Mouse (Mus musculus): ENCODE measurements at regions not wholly inside any gene's neighbourhood (a gene's known extent, or its start where the extent isn't known, plus 50 kb on each side); places are given as distances from the start of the nearest gene placed in this dataset.

DNA sequence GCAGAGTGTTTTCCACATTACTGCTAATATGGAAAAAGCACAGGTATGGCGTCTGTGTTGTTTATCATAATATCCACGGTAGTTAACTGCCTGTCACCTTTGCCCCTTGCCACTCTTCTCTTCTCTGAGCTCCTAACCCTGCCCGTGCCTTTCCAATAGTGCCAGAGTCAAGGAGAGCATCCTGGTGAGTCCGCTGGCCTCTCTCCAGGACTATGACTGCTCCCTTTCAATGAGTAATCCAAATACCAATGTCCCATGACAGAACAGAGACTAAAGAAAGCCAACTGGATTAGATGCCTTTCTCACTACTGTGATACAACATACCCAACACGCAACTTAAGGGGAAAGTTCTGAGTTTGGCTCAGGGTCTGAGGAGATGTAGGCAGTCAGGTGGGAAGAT lies 430.8 kb upstream of the Adamts16 start:
- H3K9me3 ChIP-seq (replicated peaks; ENCODE audit: control insufficient read depth, low read length) = no peaks in the 10 kb centered on the region
- H3K27ac ChIP-seq (ENCODE audit: low read depth, low read length) = no peak overlapping the region
- no peak overlapping the region for H3K9ac ChIP-seq (ENCODE audit: low read depth, low read length)
- H3K27me3 ChIP-seq (ENCODE audit: control insufficient read depth, insufficient read depth, low read length) = no peaks in the 10 kb centered on the region
- ATAC-seq (replicated peaks; ENCODE audit: insufficient number of reproducible peaks, low FRiP score, low TSS enrichment) = no peak
- no peaks in the 10 kb centered on the region for H3K36me3 ChIP-seq (ENCODE audit: control insufficient read depth, insufficient read depth, low read length)
- no peak overlapping the region for H3K4me2 ChIP-seq
- WGBS (ENCODE audit: insufficient replicate concordance) = 68% methylated on average over 5 of the region's 5 CpGs
- H3K4me1 ChIP-seq (ENCODE audit: control insufficient read depth, insufficient read depth, low read length) = no peaks in the 10 kb centered on the region
- H3K4me3 ChIP-seq (ENCODE audit: low read depth, low read length) = no peak overlapping the region

DNA sequence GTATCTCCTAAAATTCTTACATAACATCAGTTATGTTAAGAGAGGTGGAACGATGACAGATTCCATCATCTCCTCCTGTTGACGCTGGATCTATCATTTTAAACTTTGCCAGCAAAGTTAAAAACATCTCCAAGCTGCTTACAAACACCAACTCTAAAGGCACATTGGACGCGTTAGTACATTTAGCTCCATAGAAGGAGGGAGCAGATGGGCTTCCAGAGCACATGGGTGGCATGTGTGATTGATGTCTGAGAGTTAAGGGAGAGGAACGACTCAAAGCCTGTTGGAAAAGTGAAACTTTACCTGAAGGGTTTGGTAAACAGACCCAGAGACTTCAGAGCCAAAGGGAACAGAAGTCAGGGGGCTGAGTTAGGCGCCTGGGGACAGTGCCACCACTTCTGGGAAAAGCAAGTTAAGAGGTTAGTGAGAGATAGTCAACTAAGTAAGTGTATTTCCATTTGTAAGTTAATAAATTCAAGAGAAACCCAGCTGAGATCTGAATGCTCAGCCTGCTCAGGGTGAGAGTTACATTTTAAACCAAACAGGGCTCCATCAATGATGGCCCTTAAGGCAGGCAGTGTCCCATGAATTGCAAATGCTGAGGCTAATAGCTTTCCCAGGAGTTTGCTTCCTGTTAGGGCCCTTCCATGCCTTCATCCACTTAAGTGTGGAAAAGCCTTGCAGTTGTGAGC lies 430.3 kb upstream of the Adamts16 start:
- H3K4me3 ChIP-seq (ENCODE audit: low read depth, low read length) = no peak overlapping the region
- no peaks in the 10 kb centered on the region for H3K9me3 ChIP-seq (replicated peaks; ENCODE audit: control insufficient read depth, low read length)
- no peaks in the 10 kb centered on the region for H3K27me3 ChIP-seq (ENCODE audit: control insufficient read depth, insufficient read depth, low read length)
- H3K9ac ChIP-seq (ENCODE audit: low read depth, low read length) = no peak overlapping the region
- no peak overlapping the region for H3K27ac ChIP-seq (ENCODE audit: low read depth, low read length)
- ATAC-seq (replicated peaks; ENCODE audit: insufficient number of reproducible peaks, low FRiP score, low TSS enrichment) = no peak
- H3K4me2 ChIP-seq = no peak overlapping the region
- H3K4me1 ChIP-seq (ENCODE audit: control insufficient read depth, insufficient read depth, low read length) = no peaks in the 10 kb centered on the region
- 62% methylated on average over 6 of the region's 6 CpGs for WGBS (ENCODE audit: insufficient replicate concordance)
- no peaks in the 10 kb centered on the region for H3K36me3 ChIP-seq (ENCODE audit: control insufficient read depth, insufficient read depth, low read length)

DNA sequence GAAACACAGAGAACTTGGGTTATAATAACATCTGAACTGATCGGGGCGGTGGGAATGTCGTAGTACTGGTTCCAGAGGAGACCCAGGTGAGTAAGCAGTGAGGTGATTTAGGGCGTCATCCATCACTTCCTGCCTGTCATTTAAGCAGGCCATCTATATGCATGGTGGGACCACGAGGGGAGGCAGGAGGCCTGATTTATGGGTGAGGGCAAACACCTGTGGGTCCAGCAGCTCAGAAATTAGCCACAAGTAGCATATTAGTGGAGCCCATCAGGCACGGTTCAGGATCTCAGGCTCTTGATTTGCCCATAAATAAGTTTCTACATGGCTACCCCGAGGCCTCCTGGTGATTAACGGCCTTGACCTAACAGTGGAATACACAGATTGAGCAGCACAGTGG lies 428.8 kb upstream of the Adamts16 start:
- H3K9ac ChIP-seq (ENCODE audit: low read depth, low read length) = no peak overlapping the region
- no peak for ATAC-seq (replicated peaks; ENCODE audit: insufficient number of reproducible peaks, low FRiP score, low TSS enrichment)
- no peaks in the 10 kb centered on the region for H3K4me1 ChIP-seq (ENCODE audit: control insufficient read depth, insufficient read depth, low read length)
- no peak overlapping the region for H3K27ac ChIP-seq (ENCODE audit: low read depth, low read length)
- H3K27me3 ChIP-seq (ENCODE audit: control insufficient read depth, insufficient read depth, low read length) = no peaks in the 10 kb centered on the region
- H3K4me3 ChIP-seq (ENCODE audit: low read depth, low read length) = no peak overlapping the region
- 76% methylated on average over 8 of the region's 8 CpGs for WGBS (ENCODE audit: insufficient replicate concordance)
- no peaks in the 10 kb centered on the region for H3K9me3 ChIP-seq (replicated peaks; ENCODE audit: control insufficient read depth, low read length)
- H3K36me3 ChIP-seq (ENCODE audit: control insufficient read depth, insufficient read depth, low read length) = no peaks in the 10 kb centered on the region
- no peak overlapping the region for H3K4me2 ChIP-seq

DNA sequence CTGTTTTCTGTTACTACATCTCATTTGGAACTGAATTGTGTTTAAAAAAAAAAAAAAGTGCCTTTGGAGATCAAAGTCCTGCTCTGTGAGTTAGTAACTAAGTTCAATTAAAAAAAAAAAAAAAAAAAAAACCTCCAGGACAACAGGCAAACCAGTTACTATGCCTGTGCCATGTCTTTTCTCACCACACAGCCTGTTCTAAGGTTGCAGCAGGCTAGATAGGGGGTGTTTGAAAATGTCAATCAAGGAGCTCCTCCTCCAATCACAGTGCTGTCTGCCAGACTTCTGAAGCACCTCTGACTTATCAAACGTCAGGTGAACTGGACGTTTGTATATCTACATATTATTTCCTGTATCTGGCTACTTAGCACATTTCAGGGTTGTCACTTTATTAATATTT lies 427.9 kb upstream of the Adamts16 start:
- Histone ChIP-seq H3K4me1 (ENCODE audit: control insufficient read depth, insufficient read depth, low read length) (no peaks in the 10 kb centered on the region), H3K4me2 (no peak overlapping the region), H3K36me3 (ENCODE audit: control insufficient read depth, insufficient read depth, low read length) (no peaks in the 10 kb centered on the region), H3K27me3 (ENCODE audit: control insufficient read depth, insufficient read depth, low read length) (no peaks in the 10 kb centered on the region), H3K4me3 (ENCODE audit: low read depth, low read length) (no peak overlapping the region), H3K9ac (ENCODE audit: low read depth, low read length) (no peak overlapping the region), H3K9me3 (replicated peaks; ENCODE audit: control insufficient read depth, low read length) (no peaks in the 10 kb centered on the region), H3K27ac (ENCODE audit: low read depth, low read length) (no peak overlapping the region)
- whole genome bisulfite sequencing (ENCODE audit: insufficient replicate concordance) = 25% methylated on average over 2 of the region's 2 CpGs
- no peak for ATAC-seq (replicated peaks; ENCODE audit: insufficient number of reproducible peaks, low FRiP score, low TSS enrichment)

DNA sequence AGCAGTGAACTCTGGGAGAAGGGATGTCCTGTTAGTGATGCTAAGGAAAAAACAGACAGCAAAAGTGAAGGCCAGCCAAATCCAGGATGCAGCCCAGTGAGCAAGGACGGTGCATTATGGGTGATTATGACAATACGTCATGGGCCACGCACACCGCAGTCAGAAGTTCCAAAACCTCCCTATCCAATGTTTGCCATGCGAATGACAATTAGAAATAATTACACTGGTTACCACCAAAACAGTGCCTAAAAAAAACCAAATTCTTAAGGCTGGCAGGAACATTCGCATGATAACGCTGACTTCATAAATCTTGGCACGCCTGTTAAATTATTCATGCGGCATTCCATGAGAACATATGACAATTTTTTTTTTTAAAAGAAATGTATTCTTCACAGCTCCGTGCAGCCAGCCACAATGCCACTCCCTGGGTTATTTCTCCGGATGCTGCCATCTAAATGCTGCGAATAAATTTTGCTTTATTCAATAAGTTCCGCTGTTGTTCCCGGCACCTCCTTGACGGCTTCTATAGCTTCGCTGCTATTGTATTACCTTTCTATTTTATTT lies 421.8 kb upstream of the Adamts16 start:
- H3K36me3 ChIP-seq (ENCODE audit: control insufficient read depth, insufficient read depth, low read length) = no peaks in the 10 kb centered on the region
- no peak overlapping the region for H3K4me2 ChIP-seq
- no peak overlapping the region for H3K27ac ChIP-seq (ENCODE audit: low read depth, low read length)
- H3K4me1 ChIP-seq (ENCODE audit: control insufficient read depth, insufficient read depth, low read length) = no peaks in the 10 kb centered on the region
- H3K27me3 ChIP-seq (ENCODE audit: control insufficient read depth, insufficient read depth, low read length) = no peaks in the 10 kb centered on the region
- no peaks in the 10 kb centered on the region for H3K9me3 ChIP-seq (replicated peaks; ENCODE audit: control insufficient read depth, low read length)
- no peak for ATAC-seq (replicated peaks; ENCODE audit: insufficient number of reproducible peaks, low FRiP score, low TSS enrichment)
- 92% methylated on average over 16 of the region's 16 CpGs for WGBS (ENCODE audit: insufficient replicate concordance)
- H3K9ac ChIP-seq (ENCODE audit: low read depth, low read length) = no peak overlapping the region
- no peak overlapping the region for H3K4me3 ChIP-seq (ENCODE audit: low read depth, low read length)

GRCm38 (mm10) chr13:71262575-71263295 lies 421.1 kb upstream of the Adamts16 start:
- 86% methylated on average over 10 of the region's 10 CpGs for WGBS (ENCODE audit: insufficient replicate concordance)
- no peak overlapping the region for H3K9ac ChIP-seq (ENCODE audit: low read depth, low read length)
- H3K9me3 ChIP-seq (replicated peaks; ENCODE audit: control insufficient read depth, low read length) = no peaks in the 10 kb centered on the region
- no peak overlapping the region for H3K4me2 ChIP-seq
- H3K27ac ChIP-seq (ENCODE audit: low read depth, low read length) = no peak overlapping the region
- no peak for ATAC-seq (replicated peaks; ENCODE audit: insufficient number of reproducible peaks, low FRiP score, low TSS enrichment)
- H3K36me3 ChIP-seq (ENCODE audit: control insufficient read depth, insufficient read depth, low read length) = no peaks in the 10 kb centered on the region
- no peaks in the 10 kb centered on the region for H3K27me3 ChIP-seq (ENCODE audit: control insufficient read depth, insufficient read depth, low read length)
- H3K4me1 ChIP-seq (ENCODE audit: control insufficient read depth, insufficient read depth, low read length) = no peaks in the 10 kb centered on the region
- H3K4me3 ChIP-seq (ENCODE audit: low read depth, low read length) = no peak overlapping the region

- Histone ChIP-seq H3K36me3 (ENCODE audit: control insufficient read depth, insufficient read depth, low read length) (no peaks in the 10 kb centered on the region), H3K4me1 (ENCODE audit: control insufficient read depth, insufficient read depth, low read length) (no peaks in the 10 kb centered on the region), H3K9ac (ENCODE audit: low read depth, low read length) (no peak overlapping the region), H3K27ac (ENCODE audit: low read depth, low read length) (no peak overlapping the region), H3K9me3 (replicated peaks; ENCODE audit: control insufficient read depth, low read length) (no peaks in the 10 kb centered on the region), H3K4me2 (no peak overlapping the region), H3K27me3 (ENCODE audit: control insufficient read depth, insufficient read depth, low read length) (no peaks in the 10 kb centered on the region), H3K4me3 (ENCODE audit: low read depth, low read length) (no peak overlapping the region)
- WGBS (ENCODE audit: insufficient replicate concordance) = 89% methylated on average over 2 of the region's 2 CpGs
- no peak for ATAC-seq (replicated peaks; ENCODE audit: insufficient number of reproducible peaks, low FRiP score, low TSS enrichment)
Measured at GRCm38 (mm10) chr13:71254016-71254415, 412.4 kb upstream of the Adamts16 start.

- ATAC-seq (replicated peaks; ENCODE audit: insufficient number of reproducible peaks, low FRiP score, low TSS enrichment) = no peak
- no peak overlapping the region for H3K9ac ChIP-seq (ENCODE audit: low read depth, low read length)
- no peaks in the 10 kb centered on the region for H3K27me3 ChIP-seq (ENCODE audit: control insufficient read depth, insufficient read depth, low read length)
- H3K4me2 ChIP-seq = no peak overlapping the region
- H3K4me1 ChIP-seq (ENCODE audit: control insufficient read depth, insufficient read depth, low read length) = no peaks in the 10 kb centered on the region
- no peaks in the 10 kb centered on the region for H3K9me3 ChIP-seq (replicated peaks; ENCODE audit: control insufficient read depth, low read length)
- H3K4me3 ChIP-seq (ENCODE audit: low read depth, low read length) = no peak overlapping the region
- no peak overlapping the region for H3K27ac ChIP-seq (ENCODE audit: low read depth, low read length)
- H3K36me3 ChIP-seq (ENCODE audit: control insufficient read depth, insufficient read depth, low read length) = no peaks in the 10 kb centered on the region
- 42% methylated on average over 8 of the region's 8 CpGs for WGBS (ENCODE audit: insufficient replicate concordance)
Measured at GRCm38 (mm10) chr13:71248261-71249031, 406.8 kb upstream of the Adamts16 start.
